Mouse (Mus musculus): ENCODE data around the gene A730049H05Rik.

- TF ChIP-seq CTCF (IDR thresholded peaks at IDR 0.05; ENCODE audit: low read depth, low read length): no peak
- TF ChIP-seq POLR2A (IDR thresholded peaks at IDR 0.05; ENCODE audit: insufficient read depth, low read length): no peak
- TF ChIP-seq EP300 (IDR thresholded peaks at IDR 0.05; ENCODE audit: insufficient read depth, low read depth, low read length): no peak
These were observed 25.7 kb downstream of the A730049H05Rik start for GRCm38 (mm10) chr6:92842000-92842399.

Data from ES-Bruce4 (cell line).